Mouse (Mus musculus) olfactory bulb, adult 2 months (tissue): ENCODE measurements around the gene Eif3i.

ENCODE experiments used
- CTCF ChIP-seq: fragments of 200-500 bp; IDR thresholded peaks from 2 replicates; pipeline ENCODE4 v1.5.1; 2012; ENCODE audit warnings: low read depth, mild to moderate bottlenecking, low read length, moderate library complexity; ENCODE audit not compliant: insufficient read depth
- POLR2A ChIP-seq: fragments of 200-500 bp; IDR thresholded peaks from 2 replicates; pipeline ENCODE4 v1.6.1; 2012; ENCODE audit warnings: mild to moderate bottlenecking, low read depth, low read length, moderate library complexity; ENCODE audit not compliant: insufficient read depth

DNA sequence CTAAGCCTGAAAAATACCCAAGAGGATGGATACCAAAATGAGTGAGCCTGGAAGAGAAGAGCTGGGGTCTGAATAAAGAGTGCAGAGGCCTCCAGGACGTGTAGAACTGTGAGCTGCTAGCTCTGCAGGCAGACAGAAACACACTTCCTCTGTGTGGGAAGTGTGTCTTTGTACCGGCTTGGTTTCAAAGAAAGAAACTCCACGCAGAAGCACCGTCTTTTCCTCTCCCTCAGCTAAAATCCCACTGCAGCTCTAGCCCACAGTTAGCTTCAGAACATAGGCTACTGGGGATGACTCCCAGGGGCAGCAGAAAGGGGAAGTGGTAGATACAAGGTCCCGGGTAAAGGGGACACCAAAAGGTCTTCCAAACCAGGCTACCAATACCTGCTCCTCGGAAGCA lies 44.8 kb upstream of the Eif3i start:
- no peak for TF ChIP-seq POLR2A
- no peak for TF ChIP-seq CTCF
